Mouse (Mus musculus) stomach, embryonic 14.5 days (tissue): ENCODE measurements around the gene Loxl1. TPM values are rescaled to one million over a fixed set of nuclear protein-coding genes. Genes with fewer than 3 reads are reported as not detected.

Experiments used
- ATAC-seq: fragments of 200-750 bp; cut with Nextera tagmentation; 2 replicates; pipeline ENCODE4 v1.8.0; 2017; ENCODE audit warnings: low read depth, moderate TSS enrichment; ENCODE audit not compliant: insufficient number of reproducible peaks, insufficient read depth, low FRiP score
- H3K27ac ChIP-seq: fragments of 300-500 bp; sonication (generic); 2 replicates; pipeline ENCODE4 v1.5.1; 2014; ENCODE audit warnings: mild to moderate bottlenecking, low read length, moderate library complexity, mixed read lengths
- H3K27me3 ChIP-seq: fragments of 300-500 bp; sonication (generic); 2 replicates; pipeline ENCODE4 v1.6.1; 2014; ENCODE audit warnings: low read length, control low read depth, mixed read lengths; ENCODE audit not compliant: control insufficient read depth, insufficient read depth
- H3K36me3 ChIP-seq: fragments of 300-500 bp; sonication (generic); 2 replicates; pipeline ENCODE4 v1.6.1; 2014; ENCODE audit warnings: mild to moderate bottlenecking, control low read depth, low read length, moderate library complexity, mixed read lengths; ENCODE audit not compliant: control insufficient read depth, insufficient read depth
- H3K4me1 ChIP-seq: fragments of 300-500 bp; sonication (generic); 2 replicates; pipeline ENCODE4 v1.6.1; 2014; ENCODE audit warnings: low read length, control low read depth, mixed read lengths; ENCODE audit not compliant: control insufficient read depth, insufficient read depth
- H3K4me2 ChIP-seq: fragments of 300-500 bp; sonication (generic); replicated peaks from 2 replicates; pipeline ENCODE4 v1.6.1; 2014; ENCODE audit warnings: low read depth, low read length, control low read depth
- H3K4me3 ChIP-seq: fragments of 300-500 bp; sonication (generic); 2 replicates; pipeline ENCODE4 v1.5.1; 2014; ENCODE audit warnings: low read depth, low read length, control low read depth
- H3K9ac ChIP-seq: fragments of 300-500 bp; sonication (generic); replicated peaks from 2 replicates; pipeline ENCODE4 v1.6.1; 2014; ENCODE audit warnings: low read depth, mild to moderate bottlenecking, control low read depth, low read length, moderate library complexity, mixed read lengths
- H3K9me3 ChIP-seq: fragments of 300-500 bp; sonication (generic); 2 replicates; pipeline ENCODE4 v1.6.1; 2016; ENCODE audit warnings: low read depth, low read length, control low read depth; ENCODE audit not compliant: control insufficient read depth
- WGBS: fragments of 180-500 bp; shearing (Covaris S2); extraction: QIAGEN DNeasy Blood & Tissue Kit; methylation state at CpG from one replicate; pipeline ENCODE4 v1.1.7; 2014; 5-methylcytosine and 5-hydroxymethylcytosine counted together
- polyA plus RNA-seq: library from polyadenylated mRNA; unstranded; fragments of >200 nt; fragmentation: Nextera tagmentation; extraction: Ambion mirVana; gene quantifications from 2 replicates; pipeline ENCODE4 v1.2.1, GENCODE M21; 2014

The Loxl1 gene
- polyA plus RNA-seq, result 32.2 and 38.5 TPM in 2 replicates

- peak within 1 kb of the TSS; percentile 57 for H3K9ac ChIP-seq
- WGBS, result 2% methylated on average over 21 of the region's 21 CpGs
- ATAC-seq, result peak; percentile 42
- peak within 1 kb of the TSS; percentile 82 for H3K27ac ChIP-seq
- H3K9me3 ChIP-seq, result no peaks in the 10 kb centered on the region
- peak within 1 kb of the TSS; percentile 50 for H3K4me3 ChIP-seq
- peak within 1 kb of the TSS; percentile 86 for H3K4me2 ChIP-seq
- no peaks in the 10 kb centered on the region for H3K27me3 ChIP-seq
- no peaks in the 10 kb centered on the region for H3K36me3 ChIP-seq
- H3K4me1 ChIP-seq, result peaks cover 62% of the 10 kb centered on the region
These were observed at the start of gene Loxl1 for GRCm38 (mm10) chr9:58312944-58313359. Gene Loxl1, minus strand, starts transcription at chr9:58313186.

- no peak for ATAC-seq
- H3K4me2 ChIP-seq, result no peak overlapping the region
- WGBS, result 66% methylated on average over 7 of the region's 7 CpGs
- H3K27me3 ChIP-seq, result no peaks in the 10 kb centered on the region
- no peak overlapping the region for H3K9ac ChIP-seq
- H3K36me3 ChIP-seq, result no peaks in the 10 kb centered on the region
- H3K27ac ChIP-seq, result no peak overlapping the region
- H3K4me1 ChIP-seq, result no peaks in the 10 kb centered on the region
- no peak overlapping the region for H3K4me3 ChIP-seq
- H3K9me3 ChIP-seq, result no peaks in the 10 kb centered on the region
These were observed 49.0 kb upstream of the Loxl1 start for GRCm38 (mm10) chr9:58361956-58362355.

GRCm38 (mm10) chr9:58361373-58361772 lies 48.4 kb upstream of the Loxl1 start:
- WGBS, result 80% methylated on average over 1 of the region's 1 CpGs
- Histone ChIP-seq H3K36me3 (no peaks in the 10 kb centered on the region), H3K27ac (no peak overlapping the region), H3K9ac (no peak overlapping the region), H3K9me3 (no peaks in the 10 kb centered on the region), H3K4me3 (no peak overlapping the region), H3K4me1 (no peaks in the 10 kb centered on the region), H3K4me2 (no peak overlapping the region), H3K27me3 (no peaks in the 10 kb centered on the region)
- no peak for ATAC-seq

- no peaks in the 10 kb centered on the region for H3K4me1 ChIP-seq
- no peaks in the 10 kb centered on the region for H3K27me3 ChIP-seq
- H3K9me3 ChIP-seq, result no peaks in the 10 kb centered on the region
- H3K27ac ChIP-seq, result no peak overlapping the region
- ATAC-seq, result no peak
- WGBS, result 26% methylated on average over 6 of the region's 6 CpGs
- H3K4me2 ChIP-seq, result no peak overlapping the region
- no peak overlapping the region for H3K9ac ChIP-seq
- H3K36me3 ChIP-seq, result no peaks in the 10 kb centered on the region
- H3K4me3 ChIP-seq, result no peak overlapping the region
These were observed 42.5 kb upstream of the Loxl1 start for GRCm38 (mm10) chr9:58355262-58356050.

- no peak overlapping the region for H3K27ac ChIP-seq
- no peaks in the 10 kb centered on the region for H3K4me1 ChIP-seq
- no peaks in the 10 kb centered on the region for H3K27me3 ChIP-seq
- H3K9me3 ChIP-seq, result no peaks in the 10 kb centered on the region
- WGBS, result 81% methylated on average over 6 of the region's 6 CpGs
- no peaks in the 10 kb centered on the region for H3K36me3 ChIP-seq
- no peak overlapping the region for H3K4me3 ChIP-seq
- H3K4me2 ChIP-seq, result no peak overlapping the region
- no peak overlapping the region for H3K9ac ChIP-seq
- ATAC-seq, result no peak
These were observed 41.7 kb upstream of the Loxl1 start for GRCm38 (mm10) chr9:58354701-58355100.

- no peak for ATAC-seq
- no peak overlapping the region for H3K4me3 ChIP-seq
- H3K4me2 ChIP-seq, result no peak overlapping the region
- no peak overlapping the region for H3K9ac ChIP-seq
- no peaks in the 10 kb centered on the region for H3K9me3 ChIP-seq
- no peak overlapping the region for H3K27ac ChIP-seq
- no peaks in the 10 kb centered on the region for H3K4me1 ChIP-seq
- no peaks in the 10 kb centered on the region for H3K27me3 ChIP-seq
- WGBS, result 80% methylated on average over 6 of the region's 6 CpGs
- no peaks in the 10 kb centered on the region for H3K36me3 ChIP-seq
These were observed 40.2 kb upstream of the Loxl1 start for GRCm38 (mm10) chr9:58353224-58353623.

GRCm38 (mm10) chr9:58347795-58348194 lies 34.8 kb upstream of the Loxl1 start:
- 85% methylated on average over 6 of the region's 6 CpGs for WGBS
- H3K27me3 ChIP-seq, result no peaks in the 10 kb centered on the region
- no peak overlapping the region for H3K4me3 ChIP-seq
- H3K36me3 ChIP-seq, result no peaks in the 10 kb centered on the region
- no peak overlapping the region for H3K9ac ChIP-seq
- no peak for ATAC-seq
- no peaks in the 10 kb centered on the region for H3K9me3 ChIP-seq
- no peak overlapping the region for H3K4me2 ChIP-seq
- peaks cover 4% of the 10 kb centered on the region; the same call in 1 of the 2 replicates for H3K4me1 ChIP-seq
- no peak overlapping the region for H3K27ac ChIP-seq

- Histone ChIP-seq H3K9ac (no peak overlapping the region), H3K36me3 (no peaks in the 10 kb centered on the region), H3K9me3 (no peaks in the 10 kb centered on the region), H3K4me3 (no peak overlapping the region), H3K4me1 (peaks cover 4% of the 10 kb centered on the region; the same call in 1 of the 2 replicates), H3K27ac (no peak overlapping the region), H3K27me3 (no peaks in the 10 kb centered on the region), H3K4me2 (no peak overlapping the region)
- 12% methylated on average over 10 of the region's 10 CpGs for WGBS
- ATAC-seq, result peak; percentile 49
These were observed 33.5 kb upstream of the Loxl1 start for GRCm38 (mm10) chr9:58346498-58346897.
